Mouse (Mus musculus) hindbrain, embryonic 10.5 days (tissue): ENCODE results near the gene Orai1. TPM values are rescaled to one million over a fixed set of nuclear protein-coding genes. Genes with fewer than 3 reads are reported as not detected.

Source experiments
- DNase-seq: peaks from one replicate; pipeline ENCODE4 v3.0.0-alpha.2; 2017; ENCODE audit warnings: low spot score
- H3K27ac ChIP-seq: fragments of 300-500 bp; sonication (generic); 2 replicates; pipeline ENCODE4 v1.5.1; 2016; ENCODE audit warnings: mild to moderate bottlenecking, moderate library complexity
- H3K27me3 ChIP-seq: fragments of 300-500 bp; sonication (generic); 2 replicates; pipeline ENCODE4 v1.6.1; 2016; ENCODE audit warnings: mild to moderate bottlenecking; ENCODE audit not compliant: poor library complexity, insufficient read depth, severe bottlenecking
- H3K36me3 ChIP-seq: fragments of 300-500 bp; sonication (generic); 2 replicates; pipeline ENCODE4 v1.6.1; 2016; ENCODE audit warnings: mild to moderate bottlenecking, moderate library complexity
- H3K4me1 ChIP-seq: fragments of 300-500 bp; sonication (generic); replicated peaks from 2 replicates; pipeline ENCODE4 v1.6.1; 2016; ENCODE audit warnings: mild to moderate bottlenecking
- H3K4me3 ChIP-seq: fragments of 300-500 bp; sonication (generic); 2 replicates; pipeline ENCODE4 v1.5.1; 2016; ENCODE audit warnings: mild to moderate bottlenecking, moderate library complexity
- H3K9me3 ChIP-seq: fragments of 300-500 bp; sonication (generic); 2 replicates; pipeline ENCODE4 v1.6.1; 2016; ENCODE audit warnings: mild to moderate bottlenecking, moderate library complexity
- WGBS: fragments of 180-500 bp; shearing (Covaris S2); methylation state at CpG from one replicate; pipeline ENCODE4 v1.1.7; 2016; 5-methylcytosine and 5-hydroxymethylcytosine counted together
- polyA plus RNA-seq: library from polyadenylated mRNA; unstranded; fragments of >200 nt; fragmentation: Nextera tagmentation; extraction: Ambion mirVana; gene quantifications from 2 replicates; pipeline ENCODE4 v1.2.1, GENCODE M21; 2016

Orai1 gene
- polyA plus RNA-seq, 1 experiment from 2014 or later: 10.2 TPM

DNA sequence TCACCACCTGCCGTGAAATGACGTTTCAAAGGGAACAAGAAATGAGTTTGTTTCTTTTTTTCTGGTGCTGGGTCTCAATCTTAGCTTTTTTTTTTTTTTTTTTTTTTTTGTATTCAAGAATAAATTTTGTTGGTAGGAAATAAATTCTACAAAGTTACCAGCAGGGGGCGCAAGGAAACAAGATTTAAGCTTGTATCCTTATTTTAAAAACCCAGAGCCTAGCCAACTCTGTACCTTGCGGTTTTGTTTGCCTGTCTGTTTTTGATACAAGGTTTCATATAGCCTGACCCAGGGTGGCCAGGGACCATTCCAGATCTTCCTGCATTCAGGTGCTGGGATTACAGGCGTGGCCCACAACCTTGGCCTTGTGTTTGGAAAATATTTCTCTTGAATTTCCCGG lies 49.3 kb downstream of the Orai1 start:
- 31% methylated on average over 6 of the region's 6 CpGs for WGBS
- Histone ChIP-seq H3K4me3 (no peak overlapping the region), H3K4me1 (0 out of 2 replicates have a peak, but pooled peaks cover 8% of the 10 kb centered on the region), H3K9me3 (no peaks in the 10 kb centered on the region), H3K27ac (no peak overlapping the region), H3K27me3 (no peaks in the 10 kb centered on the region), H3K36me3 (no peaks in the 10 kb centered on the region)
- peak; percentile 48 for DNase-seq

DNA sequence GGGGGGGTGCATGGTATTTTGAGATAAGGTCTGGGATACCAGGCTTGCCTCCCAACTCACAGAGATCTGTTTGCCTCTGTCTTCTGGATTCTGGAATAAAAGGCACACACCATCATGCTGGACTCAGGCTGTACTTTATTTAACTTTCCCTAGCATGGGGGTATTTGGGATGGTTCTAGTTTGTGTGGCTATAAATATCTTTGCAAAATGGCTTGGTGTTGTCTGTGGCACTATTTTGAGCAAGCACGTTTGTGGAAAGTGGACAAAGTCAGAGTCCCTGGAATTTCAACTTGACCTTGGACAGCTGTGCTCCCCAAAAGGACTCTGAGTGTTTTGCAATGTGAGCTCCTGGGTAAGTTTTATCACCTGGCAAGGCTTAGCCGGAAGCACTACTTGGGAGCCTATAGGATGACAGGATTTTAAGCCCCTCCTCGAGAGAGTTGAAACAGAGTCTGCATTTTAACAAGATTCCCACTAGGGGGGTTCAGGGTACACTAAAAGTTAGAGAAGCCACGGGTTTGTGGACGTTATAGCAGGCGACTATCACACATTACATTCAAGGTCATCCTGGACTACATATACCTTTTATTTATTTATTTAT lies 52.6 kb downstream of the Orai1 start:
- no peaks in the 10 kb centered on the region for H3K36me3 ChIP-seq
- 29% methylated on average over 6 of the region's 6 CpGs for WGBS
- no peak for DNase-seq
- no peak overlapping the region for H3K4me3 ChIP-seq
- H3K9me3 ChIP-seq: no peaks in the 10 kb centered on the region
- H3K4me1 ChIP-seq: 0 out of 2 replicates have a peak, but pooled peaks cover 3% of the 10 kb centered on the region
- no peak overlapping the region for H3K27ac ChIP-seq
- H3K27me3 ChIP-seq: no peaks in the 10 kb centered on the region

DNA sequence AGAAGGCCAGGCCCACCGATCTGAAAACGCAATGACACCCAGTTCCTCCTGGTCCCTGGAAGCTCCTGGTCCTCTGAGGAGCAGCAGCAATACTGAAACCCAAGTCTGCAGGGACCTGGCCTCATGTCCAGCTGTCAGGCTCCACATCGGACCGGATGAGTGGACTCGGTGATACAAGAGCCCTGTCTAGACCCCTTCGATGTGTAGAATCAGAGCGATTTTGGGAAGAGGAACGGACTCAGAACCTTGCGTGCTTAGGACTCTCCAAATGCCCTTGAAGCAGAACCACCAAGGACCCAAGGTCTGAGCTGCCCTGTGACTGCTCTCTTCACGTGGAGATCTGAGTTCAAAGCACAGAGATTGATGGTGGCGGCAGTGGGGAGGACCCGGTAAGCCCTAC lies 53.2 kb downstream of the Orai1 start, which contains the start of gene Tmem120b:
Gene Tmem120b, plus strand, starts transcription at position 301 of the 400 bp plus-strand sequence.
- no peaks in the 10 kb centered on the region for H3K36me3 ChIP-seq
- no peak for DNase-seq
- no peak within 1 kb of the TSS for H3K27ac ChIP-seq
- H3K4me1 ChIP-seq: 0 out of 2 replicates have a peak, but pooled peaks cover 3% of the 10 kb centered on the region
- no peaks in the 10 kb centered on the region for H3K9me3 ChIP-seq
- no peak within 1 kb of the TSS for H3K4me3 ChIP-seq
- 87% methylated on average over 12 of the region's 12 CpGs for WGBS
- no peaks in the 10 kb centered on the region for H3K27me3 ChIP-seq

DNA sequence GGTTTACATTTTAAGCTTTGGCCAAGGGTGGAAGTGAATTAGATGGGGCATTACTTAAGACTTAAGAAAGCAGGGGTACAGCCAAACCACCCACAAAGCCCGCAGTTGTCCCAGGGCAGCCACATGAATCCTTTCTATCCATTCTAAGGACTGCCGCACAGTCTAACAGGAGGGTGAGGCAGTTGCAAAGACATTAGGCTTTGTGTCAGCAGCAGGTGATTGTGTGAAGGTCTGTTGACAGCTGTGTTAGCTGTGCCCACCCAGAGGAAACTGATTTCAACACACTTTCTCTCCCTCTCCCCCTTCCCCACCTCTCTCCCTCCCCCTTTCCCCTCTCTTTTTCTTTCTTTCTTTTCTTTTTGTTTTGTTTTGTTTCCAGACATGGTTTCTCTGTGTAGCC lies 53.8 kb downstream of the Orai1 start:
- Histone ChIP-seq H3K9me3 (no peaks in the 10 kb centered on the region), H3K4me3 (no peak overlapping the region), H3K27me3 (no peaks in the 10 kb centered on the region), H3K36me3 (no peaks in the 10 kb centered on the region), H3K4me1 (0 out of 2 replicates have a peak, but pooled peaks cover 3% of the 10 kb centered on the region), H3K27ac (no peak overlapping the region)
- WGBS: 90% methylated on average over 2 of the region's 2 CpGs
- DNase-seq: no peak

DNA sequence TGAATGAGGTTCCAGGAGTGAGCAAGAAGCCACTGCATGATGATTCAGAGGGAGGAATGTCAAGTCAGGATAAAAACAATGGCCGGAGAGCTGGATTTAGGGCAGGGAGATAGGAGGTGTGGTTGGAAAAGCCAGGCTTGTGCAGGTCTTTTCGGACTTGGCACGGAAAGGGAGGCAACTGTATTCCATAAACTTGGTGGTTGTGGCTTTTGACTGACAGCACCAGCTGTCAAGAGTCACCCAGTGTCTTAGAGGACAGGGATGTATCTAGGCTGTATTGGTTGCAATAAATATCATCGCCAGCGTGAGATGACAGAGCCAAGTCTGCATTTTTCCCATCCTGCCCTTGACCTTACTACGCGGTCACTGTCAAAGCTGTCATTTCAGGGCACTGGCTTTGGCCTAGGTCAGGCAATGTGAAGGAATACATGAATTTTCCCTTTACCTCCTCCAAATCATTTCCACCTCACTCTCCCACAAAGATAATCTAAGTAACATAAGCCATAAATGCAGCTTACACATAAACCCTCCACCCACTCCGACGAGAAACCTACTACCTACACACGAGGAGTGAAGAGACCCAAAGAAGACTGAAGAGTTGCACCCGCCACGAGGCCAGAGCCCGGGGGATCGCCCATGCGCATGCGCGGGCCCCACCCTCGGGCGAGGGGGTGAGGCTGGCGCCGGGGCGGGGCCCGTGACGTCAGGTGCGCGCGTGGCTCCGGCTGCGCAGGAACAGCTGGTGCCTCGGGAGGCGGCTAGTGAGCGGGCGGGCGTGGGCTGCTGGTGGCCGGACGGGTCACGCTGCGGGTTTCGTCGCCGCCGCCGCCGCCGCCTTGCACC lies 60.9 kb downstream of the Orai1 start:
- DNase-seq: peak; percentile 89
- Histone ChIP-seq H3K36me3 (peaks cover 2% of the 10 kb centered on the region; the same call in 1 of the 2 replicates), H3K4me1 (peaks cover 30% of the 10 kb centered on the region), H3K4me3 (peak overlapping the region; percentile 83), H3K9me3 (peaks cover 3% of the 10 kb centered on the region; the same call in 1 of the 2 replicates), H3K27ac (peak overlapping the region; percentile 90), H3K27me3 (no peaks in the 10 kb centered on the region)
- 9% methylated on average over 45 of the region's 45 CpGs for WGBS

DNA sequence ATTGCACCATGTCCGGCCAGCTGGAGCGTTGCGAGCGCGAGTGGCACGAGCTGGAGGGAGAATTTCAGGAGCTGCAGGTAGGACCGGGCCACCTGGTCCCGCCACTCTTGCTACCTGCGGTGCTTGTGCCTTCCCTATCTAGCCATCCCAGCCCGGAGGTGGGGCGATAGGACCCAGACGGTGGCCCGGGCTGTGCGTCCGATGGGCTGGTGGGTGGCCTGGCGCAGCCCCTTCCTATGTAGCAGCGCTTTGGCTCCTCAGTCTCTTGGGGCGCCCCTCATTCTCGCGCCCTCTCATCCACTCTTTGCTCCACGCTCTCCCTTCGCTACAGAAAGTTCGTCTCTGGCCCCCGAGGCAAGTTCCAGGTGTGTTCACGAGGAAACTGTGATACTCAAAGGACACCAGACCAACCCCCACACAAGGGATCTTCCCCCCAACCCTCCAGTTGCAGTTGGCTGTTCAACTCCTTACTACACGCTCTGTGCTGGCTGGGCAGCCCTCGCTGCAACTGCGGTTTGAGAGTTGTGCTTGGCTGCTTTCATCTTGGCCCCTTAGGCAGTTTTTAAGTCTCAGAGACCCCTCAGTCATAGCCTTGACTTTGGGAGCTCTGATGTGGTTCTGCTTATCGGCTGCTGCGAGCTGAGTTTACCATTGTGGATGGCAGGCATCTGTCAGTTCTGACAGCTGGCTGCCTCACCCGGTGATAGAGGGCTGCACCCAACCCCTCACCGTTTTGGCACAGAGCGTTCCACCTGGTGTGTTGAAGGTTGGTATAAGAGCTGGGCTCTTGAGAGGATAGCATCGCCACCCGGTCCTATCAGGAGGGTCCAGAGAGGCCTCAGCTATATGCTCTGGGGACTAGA lies 61.8 kb downstream of the Orai1 start:
- Histone ChIP-seq H3K4me1 (peaks cover 30% of the 10 kb centered on the region), H3K36me3 (peaks cover 2% of the 10 kb centered on the region; the same call in 1 of the 2 replicates), H3K27ac (peak overlapping the region; percentile 90), H3K4me3 (peak overlapping the region; percentile 83), H3K9me3 (peaks cover 3% of the 10 kb centered on the region; the same call in 1 of the 2 replicates), H3K27me3 (no peaks in the 10 kb centered on the region)
- no peak for DNase-seq
- WGBS: 5% methylated on average over 35 of the region's 35 CpGs

DNA sequence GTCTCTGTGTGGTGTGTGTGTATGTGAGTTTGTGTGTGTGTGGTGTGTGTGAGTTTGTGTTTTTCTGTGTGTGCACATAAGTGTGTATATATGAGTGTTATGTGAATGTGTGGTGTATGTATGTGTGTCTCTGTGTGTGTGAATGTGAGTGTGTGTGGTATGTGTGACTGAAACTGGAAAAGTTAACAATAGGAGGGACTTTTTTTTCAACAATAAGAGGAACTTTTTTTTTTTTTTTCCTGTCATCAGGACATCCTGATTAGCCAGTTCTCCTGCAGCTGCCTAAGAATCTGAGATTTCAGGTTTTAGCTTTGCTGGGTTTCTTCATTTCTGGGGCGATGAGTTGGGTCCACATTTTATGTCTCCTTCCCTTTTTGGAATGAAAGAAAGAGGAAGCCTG lies 64.7 kb downstream of the Orai1 start:
- peaks cover 3% of the 10 kb centered on the region; the same call in 1 of the 2 replicates for H3K9me3 ChIP-seq
- H3K27me3 ChIP-seq: no peaks in the 10 kb centered on the region
- peaks cover 2% of the 10 kb centered on the region; the same call in 1 of the 2 replicates for H3K36me3 ChIP-seq
- WGBS: 85% methylated on average over 1 of the region's 1 CpGs
- peaks cover 30% of the 10 kb centered on the region for H3K4me1 ChIP-seq
- no peak for DNase-seq
- H3K27ac ChIP-seq: no peak overlapping the region
- H3K4me3 ChIP-seq: no peak overlapping the region

DNA sequence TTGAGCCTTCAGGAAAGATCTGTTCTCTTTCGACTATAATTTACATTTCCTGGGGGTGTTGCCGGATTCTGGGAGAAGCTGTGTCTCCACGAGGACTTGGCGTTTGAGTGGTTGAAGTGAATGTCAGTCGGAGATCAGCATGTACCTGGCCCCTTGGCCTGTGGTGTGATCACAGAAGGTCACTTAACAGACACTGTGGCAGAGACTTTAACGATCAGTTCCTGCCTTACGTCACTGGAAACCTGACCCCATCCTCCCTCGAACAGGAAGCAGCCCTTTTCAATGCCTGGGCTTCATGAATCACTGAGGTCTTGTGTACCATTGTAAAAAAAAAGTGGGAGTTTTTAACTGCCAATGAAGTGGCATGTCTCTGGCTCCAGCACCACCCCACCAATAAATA lies 65.2 kb downstream of the Orai1 start:
- no peak for DNase-seq
- Histone ChIP-seq H3K4me1 (peaks cover 29% of the 10 kb centered on the region), H3K27me3 (no peaks in the 10 kb centered on the region), H3K9me3 (peaks cover 3% of the 10 kb centered on the region; the same call in 1 of the 2 replicates), H3K36me3 (peaks cover 2% of the 10 kb centered on the region; the same call in 1 of the 2 replicates), H3K27ac (no peak overlapping the region), H3K4me3 (no peak overlapping the region)
- whole genome bisulfite sequencing: 82% methylated on average over 8 of the region's 8 CpGs

Other genes starting within 250 kb of the Orai1 start
- gene Camkk2, start 235.7 kb upstream of the Orai1 start, polyA plus RNA-seq: 25.1 and 29.3 TPM in 2 replicates
- 491 and 495 TPM in 2 replicates for gene Anapc5, start 193.7 kb upstream of the Orai1 start, polyA plus RNA-seq
- gene Rnf34, start 165.0 kb upstream of the Orai1 start, polyA plus RNA-seq: 47.6 and 48.3 TPM in 2 replicates
- gene Kdm2b, start 25.3 kb upstream of the Orai1 start, polyA plus RNA-seq: 84.6 and 92.4 TPM in 2 replicates
- gene Morn3, start 31.9 kb downstream of the Orai1 start, polyA plus RNA-seq: 0.50 and 2.4 TPM in 2 replicates
- gene Tmem120b, start 53.3 kb downstream of the Orai1 start, polyA plus RNA-seq: 12.9 and 13.4 TPM in 2 replicates
- 1.9 and 2.2 TPM in 2 replicates for gene Rhof, start 117.6 kb downstream of the Orai1 start, polyA plus RNA-seq
- 7.9 and 9.5 TPM in 2 replicates for gene Setd1b, start 127.1 kb downstream of the Orai1 start, polyA plus RNA-seq
- gene Psmd9, start 154.3 kb downstream of the Orai1 start, polyA plus RNA-seq: 77.7 and 86.3 TPM in 2 replicates
- not detected in 2 replicates for gene Hpd, start 167.7 kb downstream of the Orai1 start, polyA plus RNA-seq
- 7.0 and 8.1 TPM in 2 replicates for gene Wdr66, start 237.0 kb downstream of the Orai1 start, polyA plus RNA-seq